Mouse (Mus musculus) urinary bladder, postnatal 4 days (tissue): ENCODE data around the gene Sik3.
"Not testable (repeated sequence)": the region's sequence is repeated elsewhere in the genome, so short reads cannot be mapped to it uniquely, and the experiment has no call there.

Experiments used
- DNase-seq, 2 experiments: peaks; one replicate each; pipeline ENCODE4 v3.0.0; 2021 to 2022; ENCODE audit warnings: low spot score in 2 of 2

Sik3 gene

DNA sequence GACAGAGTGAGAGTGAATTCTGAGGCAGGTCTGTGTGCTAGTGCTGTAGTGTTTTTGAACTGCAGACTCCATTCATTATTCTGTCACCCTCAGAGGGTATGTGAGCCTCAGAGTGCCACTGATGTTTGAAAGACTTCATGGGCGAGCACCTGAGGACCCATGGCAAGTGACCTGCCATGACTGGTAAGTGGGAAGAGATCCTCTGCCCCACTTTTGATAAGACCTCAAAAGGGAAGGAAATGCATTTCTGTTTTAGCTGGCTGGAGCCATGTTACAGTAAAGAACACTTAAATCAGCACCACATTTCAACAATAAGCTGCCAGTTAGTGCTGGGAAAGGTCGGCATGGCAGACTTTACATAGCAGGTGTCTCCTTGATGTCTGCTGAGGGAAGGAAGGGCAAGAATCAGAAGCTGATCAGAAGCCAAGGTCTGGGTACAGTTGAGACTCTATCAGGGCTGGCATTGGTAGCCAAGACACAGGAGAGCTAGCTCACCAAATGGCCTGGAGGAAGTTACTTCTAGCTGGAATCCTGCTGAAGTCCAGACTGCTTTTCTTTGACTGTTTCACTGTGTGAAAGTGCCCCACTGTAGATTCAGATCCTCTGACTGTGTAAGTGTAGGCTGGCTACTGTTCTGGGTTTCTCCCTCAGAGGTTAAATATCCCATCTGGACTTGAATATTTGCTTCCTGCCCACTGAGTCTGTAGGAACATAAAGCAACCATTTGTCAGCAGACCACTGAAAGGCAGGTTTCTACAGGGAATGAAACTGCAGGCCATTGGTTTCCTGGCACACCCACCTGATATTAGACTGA is 138.5 kb downstream of the Sik3 start:
- DNase-seq = no peak

- DNase-seq = no peak
Measured at GRCm38 (mm10) chr9:46151704-46152040, 139.1 kb downstream of the Sik3 start.

GRCm38 (mm10) chr9:46152067-46153015 is 139.7 kb downstream of the Sik3 start:
- no peak for DNase-seq

GRCm38 (mm10) chr9:46154469-46154868 is 141.8 kb downstream of the Sik3 start:
- no peak for DNase-seq

DNA sequence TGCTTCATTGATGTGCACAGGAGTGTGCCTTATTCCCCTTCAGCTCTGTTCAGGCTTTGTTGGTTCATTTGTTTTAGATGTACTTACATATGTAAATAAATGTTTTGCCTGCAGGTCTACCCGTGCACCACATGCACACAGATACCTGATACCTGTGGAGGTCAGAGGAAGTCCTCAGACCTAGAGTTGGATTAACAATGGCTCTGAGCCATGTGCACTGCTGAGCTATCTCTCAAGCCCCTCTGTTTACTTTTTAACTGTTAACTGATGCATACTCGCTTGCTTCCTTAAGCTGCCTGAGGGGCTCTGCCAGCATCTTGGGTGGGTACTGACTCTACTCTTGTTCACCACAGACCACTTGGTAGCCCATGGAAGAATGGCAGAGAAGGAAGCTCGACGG is 142.4 kb downstream of the Sik3 start:
- no peak for DNase-seq

GRCm38 (mm10) chr9:46155818-46156217 is 143.2 kb downstream of the Sik3 start:
- not testable (repeated sequence) for DNase-seq

GRCm38 (mm10) chr9:46156711-46157110 is 144.1 kb downstream of the Sik3 start:
- no peak for DNase-seq

DNA sequence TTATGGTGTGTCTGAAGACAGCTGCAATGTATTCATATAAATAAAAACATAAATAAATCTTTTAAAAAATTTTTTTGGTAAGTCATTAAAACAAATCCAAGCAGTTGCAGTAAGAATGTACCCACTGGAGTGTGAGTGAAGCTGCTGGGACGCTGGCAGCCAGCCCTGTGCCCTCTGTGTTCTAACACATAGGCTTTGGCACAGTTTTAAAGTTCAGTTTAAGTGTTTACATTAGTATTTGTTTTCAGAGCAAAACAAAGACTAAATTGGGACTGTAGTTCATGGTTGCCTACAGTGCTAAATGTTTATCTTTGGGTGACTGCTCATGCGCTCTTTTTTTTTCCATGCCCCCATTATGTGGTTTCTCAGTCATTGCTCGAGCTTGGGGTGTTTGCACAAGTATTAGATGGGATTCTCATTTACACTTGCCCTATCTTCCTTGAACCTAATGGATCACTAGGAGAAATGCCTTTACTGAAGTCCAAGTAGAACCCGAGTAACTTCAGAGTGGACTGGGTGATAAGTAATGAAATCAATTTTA is 145.7 kb downstream of the Sik3 start:
- DNase-seq = no peak

DNA sequence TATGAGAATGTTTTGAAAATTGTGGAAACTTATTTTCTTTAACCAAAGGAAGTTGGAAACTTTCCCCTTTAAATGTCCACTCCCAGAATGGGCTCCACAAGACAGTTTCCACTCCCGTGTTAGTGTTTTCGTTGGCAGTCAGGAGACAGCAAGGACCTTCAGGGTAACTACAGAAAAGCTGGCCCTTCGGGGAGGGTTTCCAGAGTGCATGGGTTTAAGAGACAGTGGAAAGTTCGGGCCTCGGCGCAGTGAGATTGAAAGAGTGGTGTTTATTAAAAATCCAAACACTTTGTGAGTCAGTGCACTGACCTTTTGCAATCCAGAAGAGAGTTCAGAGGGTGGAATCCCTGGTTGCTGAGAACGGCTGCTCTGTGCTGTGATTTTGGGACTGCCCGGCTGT is 150.8 kb downstream of the Sik3 start:
- DNase-seq = no peak

DNA sequence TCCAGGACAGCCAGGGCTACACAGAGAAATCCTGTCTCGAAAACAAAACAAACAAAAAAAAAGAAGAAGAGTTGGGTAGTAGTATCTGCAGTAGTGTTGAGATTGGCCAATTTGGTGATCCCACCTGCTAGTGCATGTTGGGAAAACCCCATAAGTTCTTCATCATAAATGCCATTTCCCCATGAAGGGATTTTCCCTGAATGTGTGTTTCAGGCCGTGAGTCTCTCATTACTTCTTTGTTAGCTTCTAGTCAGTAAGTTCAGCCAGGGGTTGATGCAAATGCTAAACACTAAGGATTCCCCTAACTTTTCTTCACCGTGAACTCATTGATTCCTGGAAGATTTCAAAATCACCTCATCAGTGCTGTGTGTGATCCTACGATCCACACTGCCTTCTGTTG is 156.2 kb downstream of the Sik3 start:
- DNase-seq = no peak

DNA sequence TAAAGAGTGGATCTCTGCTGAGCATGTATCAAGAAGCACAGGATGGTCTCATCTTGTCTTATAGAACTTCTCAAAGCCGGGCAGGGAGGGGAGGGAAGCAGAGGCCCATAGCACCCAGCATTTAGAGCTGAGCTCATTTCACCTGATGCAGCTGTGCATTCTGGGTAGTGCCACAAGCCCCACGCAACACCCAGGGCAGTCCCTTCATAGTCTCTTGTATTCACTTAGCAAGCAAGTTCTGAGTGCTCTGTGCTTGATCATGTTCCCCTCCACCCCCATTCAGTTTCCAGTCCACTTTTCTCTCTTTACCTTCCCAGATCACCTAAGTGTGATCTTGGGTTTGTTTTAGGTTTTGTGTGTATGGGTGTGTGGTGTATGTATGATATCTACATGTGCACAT is 159.6 kb downstream of the Sik3 start:
- no peak for DNase-seq

- no peak for DNase-seq
Measured at GRCm38 (mm10) chr9:46172953-46173352, 160.3 kb downstream of the Sik3 start.

DNA sequence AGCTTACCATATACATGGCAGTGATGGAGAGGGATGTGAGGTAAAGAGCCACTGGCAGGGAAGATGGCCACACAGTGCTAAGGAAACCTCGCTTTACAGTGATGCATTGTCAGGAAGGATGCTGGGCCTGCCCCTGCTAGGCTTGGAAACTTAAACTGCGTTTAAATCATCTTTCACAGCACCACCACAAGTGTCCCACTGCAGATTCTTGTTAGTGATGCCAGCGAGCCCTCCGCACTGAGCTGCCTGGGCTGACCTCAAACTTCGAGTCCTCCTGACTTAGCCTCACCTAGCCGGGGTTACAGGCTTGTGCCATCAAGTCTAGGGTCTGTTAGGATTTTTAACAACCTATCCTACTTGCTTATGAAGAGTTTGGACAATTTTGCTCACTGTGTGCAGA is 161.3 kb downstream of the Sik3 start:
- no peak for DNase-seq

- DNase-seq = no peak
Measured at GRCm38 (mm10) chr9:46174770-46175294, 162.2 kb downstream of the Sik3 start.

DNA sequence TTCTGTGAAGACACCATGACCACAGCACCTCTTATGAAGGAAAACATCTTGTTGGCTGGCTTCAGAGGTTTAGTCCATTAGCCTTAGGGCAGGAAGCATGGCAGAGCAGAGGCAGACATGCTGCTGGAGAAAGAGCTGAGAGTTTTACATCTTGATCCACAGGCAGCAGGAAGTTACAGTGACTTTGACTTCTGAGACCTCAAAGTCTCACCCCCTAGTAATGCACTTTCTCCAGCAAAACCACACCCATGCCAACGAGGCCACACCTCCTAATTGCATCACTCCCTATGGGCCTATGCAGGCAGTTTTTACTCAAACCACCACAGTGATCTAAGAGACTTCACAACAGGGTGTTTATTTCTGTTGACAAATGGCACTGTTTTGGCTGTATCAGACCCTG is 162.7 kb downstream of the Sik3 start:
- no peak for DNase-seq

DNA sequence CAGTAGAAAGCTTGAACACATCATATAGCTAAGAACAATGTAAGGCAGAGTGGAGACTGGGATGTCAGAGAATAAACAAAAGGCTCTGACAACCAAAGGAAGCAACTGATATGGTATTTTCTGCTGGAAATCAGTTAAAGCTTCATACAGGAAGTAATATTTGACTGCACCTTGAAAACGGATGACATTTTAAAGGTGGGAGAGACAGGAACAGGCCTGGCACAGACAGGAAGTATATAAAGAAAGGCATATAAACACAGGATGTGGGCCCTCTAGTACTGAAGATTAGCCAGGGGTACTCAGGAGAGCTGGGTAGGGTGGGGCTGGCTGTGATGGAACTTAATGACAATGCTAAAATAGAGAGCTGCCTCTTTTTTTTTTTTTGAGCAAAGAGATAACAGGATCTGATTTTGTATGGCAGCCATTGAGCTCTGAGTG is 163.3 kb downstream of the Sik3 start:
- no peak for DNase-seq

GRCm38 (mm10) chr9:46176613-46177012 is 164.0 kb downstream of the Sik3 start:
- no peak for DNase-seq

DNA sequence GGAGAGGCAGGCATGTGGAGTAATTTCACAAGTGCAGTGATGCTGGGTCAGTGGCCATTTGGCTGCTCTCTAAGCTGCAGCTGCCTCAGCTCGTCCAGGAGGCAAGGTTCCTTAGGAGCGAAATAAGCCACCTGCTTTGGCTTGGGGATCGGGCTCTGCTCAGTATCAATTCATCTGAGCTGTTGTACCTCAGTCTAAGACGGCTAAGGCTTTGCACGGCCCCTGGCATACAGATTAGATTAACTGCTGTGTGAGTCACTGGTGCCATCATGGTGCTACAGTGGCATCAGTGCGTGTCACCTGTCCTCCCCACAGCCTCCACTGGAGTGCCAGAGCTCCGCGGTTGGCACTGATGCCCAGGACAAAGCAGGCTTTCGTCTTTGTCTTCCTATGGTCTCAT is 166.0 kb downstream of the Sik3 start:
- DNase-seq = no peak

- no peak for DNase-seq
Measured at GRCm38 (mm10) chr9:46181297-46181696, 168.7 kb downstream of the Sik3 start.

GRCm38 (mm10) chr9:46184542-46184941 is 171.9 kb downstream of the Sik3 start:
- no peak for DNase-seq

GRCm38 (mm10) chr9:46185191-46185590 is 172.6 kb downstream of the Sik3 start:
- DNase-seq = no peak

GRCm38 (mm10) chr9:46186387-46186786 is 173.8 kb downstream of the Sik3 start:
- DNase-seq = no peak
